Mouse (Mus musculus) G1E (cell line): ENCODE data around the gene Maml3. TPM values are rescaled to one million over a fixed set of nuclear protein-coding genes. Genes with fewer than 3 reads are reported as not detected.
A peak's percentile ranks its signal among the peaks of the same experiment; 100 is the strongest.

ENCODE experiments used
- ATAC-seq: 2 replicates; pipeline ENCODE4 v1.8.0; 2016; ENCODE audit warnings: mild to moderate bottlenecking; ENCODE audit not compliant: insufficient number of reproducible peaks, poor library complexity, low FRiP score, severe bottlenecking; ENCODE audit errors: extremely low read depth
- DNase-seq: peaks from one replicate; pipeline ENCODE4 v3.0.0; 2012; ENCODE audit warnings: low spot score
- H3K27me3 ChIP-seq: 2 replicates; pipeline ENCODE4 v1.6.1; 2012; ENCODE audit warnings: mild to moderate bottlenecking, low read length, inconsistent platforms; ENCODE audit not compliant: insufficient read depth
- H3K36me3 ChIP-seq: replicated peaks from 2 replicates; pipeline ENCODE3; 2012; ENCODE audit warnings: mild to moderate bottlenecking, inconsistent platforms
- H3K4me1 ChIP-seq: 2 replicates; pipeline ENCODE4 v1.6.1; 2012; ENCODE audit warnings: low read depth, low read length, inconsistent platforms, mixed read lengths; ENCODE audit not compliant: insufficient read depth
- H3K4me3 ChIP-seq: 2 replicates; pipeline ENCODE4 v1.5.1; 2012; ENCODE audit warnings: low read depth, mild to moderate bottlenecking, inconsistent platforms, low read length, moderate library complexity, mixed read lengths
- H3K9me3 ChIP-seq: replicated peaks from 2 replicates; pipeline ENCODE4 v1.6.1; 2012; ENCODE audit warnings: inconsistent platforms
- CTCF ChIP-seq: IDR thresholded peaks from 2 replicates; pipeline ENCODE4 v1.5.1; 2012; ENCODE audit warnings: low read depth, low read length, inconsistent platforms, mixed read lengths
- GATA1 ChIP-seq: IDR thresholded peaks from 2 replicates; pipeline ENCODE4 v1.6.1; 2012; ENCODE audit warnings: borderline replicate concordance, low read length, inconsistent platforms, mixed read lengths
- GATA2 ChIP-seq: IDR thresholded peaks from 2 replicates; pipeline ENCODE4 v1.6.1; 2012; ENCODE audit warnings: low read depth, low read length, inconsistent platforms, borderline replicate concordance
- POLR2AphosphoS5 ChIP-seq: IDR thresholded peaks from 2 replicates; pipeline ENCODE4 v1.6.1; 2012; ENCODE audit warnings: low read depth, low read length, inconsistent platforms; ENCODE audit not compliant: insufficient replicate concordance
- TAL1 ChIP-seq: conservative IDR thresholded peaks from 2 replicates; pipeline ENCODE4 v1.6.1; 2012; ENCODE audit warnings: low read depth, low read length, inconsistent platforms, mixed read lengths
- polyA plus RNA-seq: library from polyadenylated mRNA; stranded (reverse); fragments of >175 nt; gene quantifications from 2 replicates; pipeline ENCODE4 v1.2.3, GENCODE M21; 2012
- total RNA-seq, 2 experiments: library from RNA; stranded (forward) in 1 of 2; stranded (reverse) in 1 of 2; fragments of 200-1000 nt in 1 of 2; fragments of >200 nt in 1 of 2; fragmentation: Nextera tagmentation in 1 of 2; gene quantifications; 2 replicates each; pipeline ENCODE4 v1.2.3; 2014 to 2017

The Maml3 gene
- total and polyA plus RNA-seq, 3 experiments, result 0.01 to 0.49 TPM; not detected in 1

DNA sequence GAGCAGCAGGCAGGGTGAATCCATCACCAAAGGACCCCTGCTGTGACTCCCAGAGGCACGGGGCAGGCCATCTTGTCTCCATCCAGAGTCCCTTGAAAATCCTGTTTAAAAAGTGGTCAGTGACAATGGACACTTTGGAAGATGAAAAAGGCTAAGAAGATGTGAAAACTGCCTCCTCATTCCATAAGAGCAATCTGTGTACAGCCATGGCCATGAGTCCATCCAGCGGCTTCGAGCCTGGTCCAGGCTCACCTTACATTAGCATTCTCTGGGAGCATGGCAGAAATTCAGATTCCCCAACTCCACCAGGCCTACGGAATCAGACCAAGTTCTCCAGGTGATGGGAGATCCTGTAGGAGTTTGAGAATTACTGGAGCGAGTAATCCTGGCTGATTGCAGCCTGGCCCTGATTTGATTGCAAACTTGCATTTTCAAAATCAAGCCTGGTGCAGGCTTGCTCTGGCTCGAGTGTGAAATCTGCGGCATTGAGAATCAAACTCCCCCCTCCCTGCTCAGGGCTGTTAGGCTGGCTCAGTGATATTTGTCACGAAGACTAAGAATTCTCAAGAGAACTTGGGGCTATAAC is 402.1 kb downstream of the Maml3 start:
- H3K27me3 ChIP-seq, result peaks cover 17% of the 10 kb centered on the region; the same call in 1 of the 2 replicates
- H3K9me3 ChIP-seq, result no peaks in the 10 kb centered on the region; the same call in 1 of the 2 replicates
- ATAC-seq (no peak), DNase-seq (no peak)
- no peaks in the 10 kb centered on the region for H3K36me3 ChIP-seq
- peaks cover 20% of the 10 kb centered on the region for H3K4me1 ChIP-seq
- TF ChIP-seq POLR2AphosphoS5 (no peak), GATA1 (no peak), TAL1 (no peak), CTCF (no peak), GATA2 (no peak)
- H3K4me3 ChIP-seq, result no peak overlapping the region

DNA sequence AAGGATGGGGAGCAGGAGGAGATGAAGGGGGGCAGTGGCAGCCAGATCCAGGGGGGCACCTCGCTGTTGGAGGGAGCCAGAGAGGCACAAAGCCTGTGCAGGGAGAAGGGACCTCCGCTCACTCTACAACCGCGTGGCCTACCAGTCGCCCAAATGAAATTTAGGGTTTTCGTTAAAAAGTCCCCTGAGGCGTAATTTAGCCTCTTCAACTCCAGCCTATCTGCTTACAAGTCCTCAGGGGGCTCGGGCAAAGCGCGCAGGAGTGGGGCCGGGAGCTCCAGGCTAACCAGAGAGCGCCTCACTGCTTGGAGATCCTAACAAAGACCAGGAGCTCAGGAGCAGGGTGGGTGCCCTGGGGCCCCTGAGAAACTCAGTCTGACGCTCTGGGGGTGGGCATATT is 402.9 kb downstream of the Maml3 start:
- TF ChIP-seq CTCF (no peak), TAL1 (no peak), GATA1 (no peak), GATA2 (no peak), POLR2AphosphoS5 (no peak)
- no peaks in the 10 kb centered on the region for H3K36me3 ChIP-seq
- peaks cover 17% of the 10 kb centered on the region; the same call in 1 of the 2 replicates for H3K27me3 ChIP-seq
- no peak for ATAC-seq
- no peak overlapping the region; the same call in 1 of the 2 replicates for H3K4me3 ChIP-seq
- no peak for DNase-seq
- peaks cover 20% of the 10 kb centered on the region for H3K4me1 ChIP-seq
- H3K9me3 ChIP-seq, result no peaks in the 10 kb centered on the region

DNA sequence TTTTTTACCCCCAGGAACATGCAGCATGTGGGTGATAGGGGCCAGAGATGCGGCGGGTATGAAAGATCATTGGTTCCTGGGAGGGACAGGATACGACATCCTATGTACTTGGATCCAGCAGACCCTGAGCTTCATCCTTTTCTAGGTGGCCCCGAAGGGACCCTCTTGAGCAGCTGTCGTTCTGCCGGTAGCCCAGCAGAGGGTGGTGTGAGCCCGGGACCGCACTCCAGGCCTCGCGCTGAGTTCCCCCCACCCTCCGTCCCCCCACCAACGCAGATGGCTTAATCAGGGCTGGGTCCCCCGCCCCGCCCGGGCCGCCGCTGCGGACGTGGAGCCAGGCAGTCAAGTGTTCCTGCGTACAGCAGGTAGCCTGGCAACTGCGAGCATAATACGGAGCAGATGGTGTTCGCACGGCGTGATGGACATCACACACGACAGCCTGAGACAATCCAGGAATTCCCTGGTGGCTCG is 403.6 kb downstream of the Maml3 start:
- no peaks in the 10 kb centered on the region for H3K36me3 ChIP-seq
- peak overlapping the region; percentile 68; the same call in 1 of the 2 replicates for H3K4me3 ChIP-seq
- ATAC-seq, result peak; percentile 48
- H3K4me1 ChIP-seq, result peaks cover 20% of the 10 kb centered on the region
- peaks cover 17% of the 10 kb centered on the region; the same call in 1 of the 2 replicates for H3K27me3 ChIP-seq
- peak; percentile 67 for DNase-seq
- TF ChIP-seq POLR2AphosphoS5, result no peak
- TF ChIP-seq CTCF, result peak; percentile 40
- H3K9me3 ChIP-seq, result no peaks in the 10 kb centered on the region

DNA sequence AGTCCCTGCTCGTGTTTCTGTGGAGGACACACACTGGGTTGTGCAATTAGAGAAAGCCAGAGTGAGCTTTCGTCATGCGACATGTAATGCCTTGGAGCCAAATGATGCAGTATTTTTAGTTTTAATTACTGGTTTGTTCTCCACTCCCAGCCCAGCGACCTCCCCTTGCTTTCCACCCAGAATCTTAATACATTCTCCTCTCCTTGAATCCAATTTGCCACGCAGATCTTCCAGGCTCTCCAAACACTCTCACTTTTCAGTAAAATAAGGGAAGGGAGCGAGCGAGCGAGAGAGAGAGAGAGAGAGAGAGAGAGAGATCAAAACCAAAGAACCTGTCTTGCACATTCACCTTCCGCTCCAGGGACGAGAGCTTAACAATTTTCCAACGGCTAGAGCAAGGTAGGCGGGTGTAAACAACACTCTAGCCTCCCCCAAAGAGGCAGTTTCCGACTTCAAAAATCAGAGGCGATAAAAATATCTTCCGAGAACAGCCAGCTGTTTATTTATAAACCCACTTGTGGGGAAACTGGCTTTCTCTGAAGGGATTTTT is 404.1 kb downstream of the Maml3 start:
- Histone ChIP-seq H3K9me3 (no peaks in the 10 kb centered on the region), H3K36me3 (no peaks in the 10 kb centered on the region), H3K27me3 (peaks cover 17% of the 10 kb centered on the region; the same call in 1 of the 2 replicates), H3K4me1 (peaks cover 20% of the 10 kb centered on the region), H3K4me3 (no peak overlapping the region)
- DNase-seq (no peak), ATAC-seq (no peak)
- TF ChIP-seq CTCF (no peak), GATA2 (no peak), POLR2AphosphoS5 (no peak), TAL1 (no peak), GATA1 (no peak)

DNA sequence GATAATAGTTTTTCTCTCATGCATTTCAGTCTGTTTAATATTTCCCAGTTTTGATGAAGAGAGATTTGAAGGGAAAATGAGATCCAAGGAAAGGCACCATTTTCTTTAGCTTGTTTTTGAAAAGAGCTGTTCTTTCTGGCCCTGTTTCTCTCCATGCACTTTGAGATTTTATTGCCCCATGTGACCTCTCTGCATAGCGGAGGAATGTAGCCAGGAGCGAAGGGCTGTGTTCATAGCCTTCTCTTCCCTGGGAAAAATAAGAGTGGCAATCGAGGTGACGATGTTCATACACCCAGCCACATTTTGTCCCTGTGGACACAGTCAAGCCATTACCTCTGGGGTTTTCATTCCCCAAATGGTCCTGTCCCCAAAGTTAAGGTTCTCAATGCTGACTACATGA is 404.8 kb downstream of the Maml3 start:
- no peak for TF ChIP-seq GATA2
- TF ChIP-seq GATA1, result no peak
- no peak for TF ChIP-seq TAL1
- no peak overlapping the region for H3K4me3 ChIP-seq
- H3K27me3 ChIP-seq, result peaks cover 19% of the 10 kb centered on the region; the same call in 1 of the 2 replicates
- no peaks in the 10 kb centered on the region for H3K36me3 ChIP-seq
- DNase-seq (no peak), ATAC-seq (no peak)
- H3K4me1 ChIP-seq, result peaks cover 20% of the 10 kb centered on the region
- no peaks in the 10 kb centered on the region for H3K9me3 ChIP-seq

DNA sequence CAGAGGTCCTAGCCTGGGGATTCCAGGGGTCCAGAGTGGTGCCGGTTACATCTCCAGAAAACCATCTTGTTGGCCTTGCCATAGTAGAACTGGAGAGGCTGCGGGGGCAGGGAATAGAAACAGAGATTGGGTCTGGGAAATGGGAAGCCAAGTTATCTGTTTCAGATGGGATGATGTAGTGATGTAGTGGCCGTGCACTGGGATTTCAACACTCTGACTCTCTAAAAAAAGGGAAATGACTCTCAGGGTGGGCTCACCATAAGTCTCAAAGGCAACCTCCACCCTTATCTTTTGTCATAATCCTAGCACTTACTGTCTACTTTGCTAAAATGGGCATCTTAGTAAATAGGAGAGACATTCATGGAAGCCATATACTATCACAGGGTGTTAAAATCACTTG is 406.9 kb downstream of the Maml3 start:
- Histone ChIP-seq H3K4me1 (peaks cover 24% of the 10 kb centered on the region), H3K27me3 (peaks cover 17% of the 10 kb centered on the region; the same call in 1 of the 2 replicates), H3K9me3 (no peaks in the 10 kb centered on the region), H3K36me3 (no peaks in the 10 kb centered on the region), H3K4me3 (no peak overlapping the region)
- no peak for ATAC-seq
- TF ChIP-seq CTCF (no peak), TAL1 (no peak), GATA1 (no peak), GATA2 (no peak), POLR2AphosphoS5 (no peak)
- no peak for DNase-seq
